Mouse (Mus musculus): ENCODE results near the gene Marcksl1. TPM values are rescaled to one million over a fixed set of nuclear protein-coding genes. Genes with fewer than 3 reads are reported as not detected.

The Marcksl1 gene
- polyA plus RNA-seq, 1 experiment from 2014 or later: 847 TPM

- WGBS: 77% methylated on average over 12 of the region's 12 CpGs
- Histone ChIP-seq H3K4me2 (no peak overlapping the region), H3K4me1 (ENCODE audit: insufficient read depth) (peaks cover 13% of the 10 kb centered on the region), H3K9me3 (ENCODE audit: low read depth, low read length) (no peaks in the 10 kb centered on the region), H3K27me3 (ENCODE audit: insufficient read depth, low read length) (no peaks in the 10 kb centered on the region), H3K27ac (ENCODE audit: low read depth) (no peak overlapping the region), H3K9ac (no peak overlapping the region), H3K4me3 (ENCODE audit: low read depth, low read length) (no peak overlapping the region), H3K36me3 (ENCODE audit: insufficient read depth) (no peaks in the 10 kb centered on the region)
- DNase-seq: no peak
- no peak for ATAC-seq (ENCODE audit: insufficient read depth)
- TF ChIP-seq CTCF (IDR thresholded peaks at IDR 0.05; ENCODE audit: low read depth): no peak
Measured at GRCm38 (mm10) chr4:129558321-129558955, 45.1 kb downstream of the Marcksl1 start.

- no peak overlapping the region for H3K4me2 ChIP-seq
- no peaks in the 10 kb centered on the region for H3K27me3 ChIP-seq (ENCODE audit: insufficient read depth, low read length)
- ATAC-seq (ENCODE audit: insufficient read depth) (no peak), DNase-seq (no peak)
- no peak overlapping the region for H3K27ac ChIP-seq (ENCODE audit: low read depth)
- WGBS: 79% methylated on average over 5 of the region's 5 CpGs
- no peaks in the 10 kb centered on the region for H3K9me3 ChIP-seq (ENCODE audit: low read depth, low read length)
- no peaks in the 10 kb centered on the region for H3K36me3 ChIP-seq (ENCODE audit: insufficient read depth)
- TF ChIP-seq CTCF (IDR thresholded peaks at IDR 0.05; ENCODE audit: low read depth): no peak
- no peak overlapping the region for H3K4me3 ChIP-seq (ENCODE audit: low read depth, low read length)
- H3K9ac ChIP-seq: no peak overlapping the region
- peaks cover 6% of the 10 kb centered on the region for H3K4me1 ChIP-seq (ENCODE audit: insufficient read depth)
Measured at GRCm38 (mm10) chr4:129561184-129561583, 47.8 kb downstream of the Marcksl1 start.

- no peak overlapping the region for H3K27ac ChIP-seq (ENCODE audit: low read depth)
- no peak overlapping the region for H3K4me2 ChIP-seq
Measured at GRCm38 (mm10) chr4:129563718-129564117, 50.3 kb downstream of the Marcksl1 start.

GRCm38 (mm10) chr4:129565139-129565538 is 51.8 kb downstream of the Marcksl1 start:
- TF ChIP-seq CTCF (IDR thresholded peaks at IDR 0.05; ENCODE audit: low read depth): no peak
- ATAC-seq (ENCODE audit: insufficient read depth): no peak
- Histone ChIP-seq H3K4me2 (no peak overlapping the region), H3K9ac (no peak overlapping the region), H3K36me3 (ENCODE audit: insufficient read depth) (no peaks in the 10 kb centered on the region), H3K27ac (ENCODE audit: low read depth) (no peak overlapping the region), H3K4me3 (ENCODE audit: low read depth, low read length) (no peak overlapping the region), H3K9me3 (ENCODE audit: low read depth, low read length) (no peaks in the 10 kb centered on the region), H3K27me3 (ENCODE audit: insufficient read depth, low read length) (no peaks in the 10 kb centered on the region), H3K4me1 (ENCODE audit: insufficient read depth) (no peaks in the 10 kb centered on the region)
- no peak for DNase-seq
- 74% methylated on average over 6 of the region's 6 CpGs for WGBS

More at GRCm38 (mm10) chr4:129563718-129564117, 50.3 kb downstream of the Marcksl1 start:
- 26% methylated on average over 8 of the region's 8 CpGs for WGBS
- H3K9me3 ChIP-seq (ENCODE audit: low read depth, low read length): no peaks in the 10 kb centered on the region
- no peak for TF ChIP-seq CTCF (IDR thresholded peaks at IDR 0.05; ENCODE audit: low read depth)
- H3K36me3 ChIP-seq (ENCODE audit: insufficient read depth): no peaks in the 10 kb centered on the region
- no peak overlapping the region for H3K9ac ChIP-seq
- no peaks in the 10 kb centered on the region for H3K4me1 ChIP-seq (ENCODE audit: insufficient read depth)
- peak; percentile 59 for DNase-seq
- no peak overlapping the region for H3K4me3 ChIP-seq (ENCODE audit: low read depth, low read length)
- H3K27me3 ChIP-seq (ENCODE audit: insufficient read depth, low read length): no peaks in the 10 kb centered on the region
- no peak; the same call in 1 of the 2 replicates for ATAC-seq (ENCODE audit: insufficient read depth)

Small RNA genes lying within 50 kb of the gene (microRNA-seq; reads per million reads assigned to microRNA genes)
- gene Mir8119 (ENCODE audit: borderline number of aligned reads): not detected

Other genes starting within 250 kb of the Marcksl1 start
- gene Sync, start 226.0 kb upstream of the Marcksl1 start, polyA plus RNA-seq (2014; fragmentation: Nextera tagmentation; extraction: Ambion mirVana): 0.33 and 0.54 TPM in 2 replicates
- 387 and 402 TPM in 2 replicates for gene Rbbp4, start 178.2 kb upstream of the Marcksl1 start, polyA plus RNA-seq (2014; fragmentation: Nextera tagmentation; extraction: Ambion mirVana)
- gene Zbtb8os, start 177.9 kb upstream of the Marcksl1 start, polyA plus RNA-seq (2014; fragmentation: Nextera tagmentation; extraction: Ambion mirVana): 49.2 and 51.6 TPM in 2 replicates
- 14.7 and 16.2 TPM in 2 replicates for gene Zbtb8a, start 135.5 kb upstream of the Marcksl1 start, polyA plus RNA-seq (2014; fragmentation: Nextera tagmentation; extraction: Ambion mirVana)
- gene Zbtb8b, start 72.7 kb upstream of the Marcksl1 start, polyA plus RNA-seq (2014; fragmentation: Nextera tagmentation; extraction: Ambion mirVana): 1.3 and 2.8 TPM in 2 replicates
- gene Bsdc1, start 52.0 kb upstream of the Marcksl1 start, polyA plus RNA-seq (2014; fragmentation: Nextera tagmentation; extraction: Ambion mirVana): 20.5 and 20.9 TPM in 2 replicates
- not detected in 2 replicates for gene Tssk3, start 22.6 kb upstream of the Marcksl1 start, polyA plus RNA-seq (2014; fragmentation: Nextera tagmentation; extraction: Ambion mirVana)
- not detected in 2 replicates for gene Fam229a, start 22.4 kb upstream of the Marcksl1 start, polyA plus RNA-seq (2014; fragmentation: Nextera tagmentation; extraction: Ambion mirVana)
- 243 and 246 TPM in 2 replicates for gene Hdac1, start 29.1 kb downstream of the Marcksl1 start, polyA plus RNA-seq (2014; fragmentation: Nextera tagmentation; extraction: Ambion mirVana)
- gene Lck, start 60.1 kb downstream of the Marcksl1 start, polyA plus RNA-seq (2014; fragmentation: Nextera tagmentation; extraction: Ambion mirVana): 5.7 and 7.8 TPM in 2 replicates
- 2.2 and 2.7 TPM in 2 replicates for gene Fam167b, start 65.0 kb downstream of the Marcksl1 start, polyA plus RNA-seq (2014; fragmentation: Nextera tagmentation; extraction: Ambion mirVana)
- 308 and 316 TPM in 2 replicates for gene Eif3i, start 87.1 kb downstream of the Marcksl1 start, polyA plus RNA-seq (2014; fragmentation: Nextera tagmentation; extraction: Ambion mirVana)
- gene Tmem234, start 87.1 kb downstream of the Marcksl1 start, polyA plus RNA-seq (2014; fragmentation: Nextera tagmentation; extraction: Ambion mirVana): 187 and 200 TPM in 2 replicates
- gene Dcdc2b, start 100.7 kb downstream of the Marcksl1 start, polyA plus RNA-seq (2014; fragmentation: Nextera tagmentation; extraction: Ambion mirVana): 2.1 and 2.5 TPM in 2 replicates
- 23.6 and 25.8 TPM in 2 replicates for gene Iqcc, start 105.5 kb downstream of the Marcksl1 start, polyA plus RNA-seq (2014; fragmentation: Nextera tagmentation; extraction: Ambion mirVana)
- gene Ccdc28b, start 110.4 kb downstream of the Marcksl1 start, polyA plus RNA-seq (2014; fragmentation: Nextera tagmentation; extraction: Ambion mirVana): 43.9 and 46.3 TPM in 2 replicates
- 100 and 109 TPM in 2 replicates for gene Txlna, start 127.5 kb downstream of the Marcksl1 start, polyA plus RNA-seq (2014; fragmentation: Nextera tagmentation; extraction: Ambion mirVana)
- 12.3 and 14.9 TPM in 2 replicates for gene Kpna6, start 159.2 kb downstream of the Marcksl1 start, polyA plus RNA-seq (2014; fragmentation: Nextera tagmentation; extraction: Ambion mirVana)
- 28.7 TPM in 2 replicates for gene Tmem39b, start 183.3 kb downstream of the Marcksl1 start, polyA plus RNA-seq (2014; fragmentation: Nextera tagmentation; extraction: Ambion mirVana)
- 139 and 144 TPM in 2 replicates for gene Khdrbs1, start 228.7 kb downstream of the Marcksl1 start, polyA plus RNA-seq (2014; fragmentation: Nextera tagmentation; extraction: Ambion mirVana)